Mouse (Mus musculus): ENCODE measurements around the gene Ube2e1. TPM values are rescaled to one million over a fixed set of nuclear protein-coding genes. Genes with fewer than 3 reads are reported as not detected.

The Ube2e1 gene
- polyA plus RNA-seq, 1 experiment from 2014 or later, result 48.9 TPM

GRCm38 (mm10) chr14:18233981-18234960 is 97.4 kb downstream of the Ube2e1 start:
- Histone ChIP-seq H3K4me3 (ENCODE audit: low read length) (no peak overlapping the region), H3K9me3 (ENCODE audit: control insufficient read depth, low read length) (no peaks in the 10 kb centered on the region), H3K27ac (ENCODE audit: low read depth, low read length) (no peak overlapping the region), H3K4me1 (ENCODE audit: control insufficient read depth, insufficient read depth, low read length) (0 out of 2 replicates have a peak, but pooled peaks cover 3% of the 10 kb centered on the region), H3K27me3 (ENCODE audit: control insufficient read depth, insufficient read depth, low read length) (no peaks in the 10 kb centered on the region), H3K4me2 (replicated peaks; ENCODE audit: low read depth, low read length) (no peak overlapping the region), H3K36me3 (ENCODE audit: control insufficient read depth, insufficient read depth, low read length) (no peaks in the 10 kb centered on the region), H3K9ac (ENCODE audit: low read depth, low read length) (no peak overlapping the region; the same call in 1 of the 2 replicates)
- no peak for ATAC-seq (ENCODE audit: low FRiP score, low TSS enrichment)
- WGBS, result 55% methylated on average over 5 of the region's 5 CpGs

GRCm38 (mm10) chr14:18233076-18233475 is 98.6 kb downstream of the Ube2e1 start:
- WGBS, result 93% methylated on average over 2 of the region's 2 CpGs
- no peak overlapping the region for H3K9ac ChIP-seq (ENCODE audit: low read depth, low read length)
- no peaks in the 10 kb centered on the region for H3K36me3 ChIP-seq (ENCODE audit: control insufficient read depth, insufficient read depth, low read length)
- H3K9me3 ChIP-seq (ENCODE audit: control insufficient read depth, low read length), result no peaks in the 10 kb centered on the region
- no peak for ATAC-seq (ENCODE audit: low FRiP score, low TSS enrichment)
- 0 out of 2 replicates have a peak, but pooled peaks cover 3% of the 10 kb centered on the region for H3K4me1 ChIP-seq (ENCODE audit: control insufficient read depth, insufficient read depth, low read length)
- H3K27me3 ChIP-seq (ENCODE audit: control insufficient read depth, insufficient read depth, low read length), result no peaks in the 10 kb centered on the region
- no peak overlapping the region for H3K4me3 ChIP-seq (ENCODE audit: low read length)
- H3K27ac ChIP-seq (ENCODE audit: low read depth, low read length), result no peak overlapping the region
- H3K4me2 ChIP-seq (replicated peaks; ENCODE audit: low read depth, low read length), result no peak overlapping the region

Other genes starting within 250 kb of the Ube2e1 start
- gene Nr1d2, start 92.7 kb downstream of the Ube2e1 start, polyA plus RNA-seq (2014; fragmentation: Nextera tagmentation; extraction: Ambion mirVana), result 5.7 and 11.8 TPM in 2 replicates
- 12.8 and 14.4 TPM in 2 replicates for gene Nkiras1, start 60.7 kb downstream of the Ube2e1 start, polyA plus RNA-seq (2014; fragmentation: Nextera tagmentation; extraction: Ambion mirVana)
- 551 and 698 TPM in 2 replicates for gene Rpl15, start 60.5 kb downstream of the Ube2e1 start, polyA plus RNA-seq (2014; fragmentation: Nextera tagmentation; extraction: Ambion mirVana)

Measured in kidney, embryonic 14.5 days (tissue).